Mouse (Mus musculus) E14TG2a.4 (cell line): ENCODE data around the gene Gtf2h3.

Source experiments
- CTCF ChIP-seq: conservative IDR thresholded peaks from 2 replicates; pipeline ENCODE4 v1.5.1; 2014; ENCODE audit warnings: low read length
- POU5F1 ChIP-seq: IDR thresholded peaks from 2 replicates; pipeline ENCODE4 v1.6.1; 2014; ENCODE audit warnings: low read length, borderline replicate concordance

DNA sequence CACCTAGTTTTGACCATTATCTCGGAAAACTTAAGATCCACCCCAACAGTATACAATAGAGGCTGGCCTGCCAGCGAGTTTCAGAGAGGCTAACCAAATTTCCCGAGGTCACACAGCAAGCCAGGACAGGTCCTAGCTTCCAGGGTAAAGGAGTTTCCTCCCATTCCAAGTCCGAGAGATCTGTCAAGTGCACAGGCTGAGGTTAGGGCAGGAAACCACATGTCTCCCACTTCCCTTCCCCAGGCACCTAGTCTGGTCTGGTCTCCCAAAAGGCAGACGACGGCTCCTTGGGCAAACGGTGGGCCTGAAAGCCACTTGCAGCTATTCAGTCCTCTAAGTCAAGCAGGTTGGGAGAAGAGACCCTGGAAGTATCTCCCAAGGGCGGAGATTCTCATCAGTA, 49.2 kb upstream of the Gtf2h3 start:
- no peak for TF ChIP-seq CTCF
- no peak for TF ChIP-seq POU5F1
